Mouse (Mus musculus) MEL (cell line): ENCODE data around the gene Ston2.

Experiments used
- CHD1 ChIP-seq: IDR thresholded peaks from 2 replicates; pipeline ENCODE4 v1.6.1; 2012; ENCODE audit warnings: low read depth, mild to moderate bottlenecking, inconsistent platforms, low read length, improper control_type of control experiment
- CHD2 ChIP-seq: IDR thresholded peaks from 2 replicates; pipeline ENCODE4 v1.6.1; 2011; ENCODE audit warnings: low read length, improper control_type of control experiment
- CTCF ChIP-seq, 3 experiments: IDR thresholded peaks in 2 of 3; conservative IDR thresholded peaks in 1 of 3; 2 replicates each; pipeline ENCODE4 v1.5.1; 2011 to 2012; ENCODE audit warnings: low read length in 3 of 3, low read depth in 2 of 3, mild to moderate bottlenecking in 2 of 3, improper control_type of control experiment in 1 of 3, inconsistent platforms in 1 of 3, mixed read lengths in 1 of 3, moderate library complexity in 1 of 3; ENCODE audit not compliant: control insufficient read depth in 1 of 3, insufficient read depth in 1 of 3, poor library complexity in 1 of 3, severe bottlenecking in 1 of 3
- ETS1 ChIP-seq: IDR thresholded peaks from 2 replicates; pipeline ENCODE4 v1.6.1; 2012; ENCODE audit warnings: low read depth, mild to moderate bottlenecking, inconsistent platforms, low read length, improper control_type of control experiment, moderate library complexity
- GABPA ChIP-seq: IDR thresholded peaks from 2 replicates; pipeline ENCODE4 v1.6.1; 2012; ENCODE audit warnings: low read depth, mild to moderate bottlenecking, inconsistent platforms, low read length, improper control_type of control experiment, moderate library complexity
- GATA1 ChIP-seq: IDR thresholded peaks from 2 replicates; pipeline ENCODE4 v1.6.1; 2011; ENCODE audit warnings: low read depth, low read length, improper control_type of control experiment
- MAX ChIP-seq: IDR thresholded peaks from 2 replicates; pipeline ENCODE4 v1.6.1; 2011; ENCODE audit warnings: low read length, improper control_type of control experiment
- NELFE ChIP-seq: IDR thresholded peaks from 2 replicates; pipeline ENCODE4 v1.6.1; 2011; ENCODE audit warnings: low read depth, low read length, improper control_type of control experiment
- POLR2A ChIP-seq, 2 experiments: IDR thresholded peaks; 2 replicates each; pipeline ENCODE4 v1.6.1; 2011 to 2012; ENCODE audit warnings: low read length in 2 of 2, mild to moderate bottlenecking in 2 of 2, control low read depth in 1 of 2, improper control_type of control experiment in 1 of 2, low read depth in 1 of 2, moderate library complexity in 1 of 2; ENCODE audit not compliant: control insufficient read depth in 1 of 2, insufficient read depth in 1 of 2, poor library complexity in 1 of 2
- POLR2AphosphoS2 ChIP-seq: IDR thresholded peaks from 2 replicates; pipeline ENCODE4 v1.6.1; 2011; ENCODE audit warnings: low read length, improper control_type of control experiment
- ZKSCAN1 ChIP-seq: IDR thresholded peaks from 2 replicates; pipeline ENCODE4 v1.6.1; 2012; ENCODE audit warnings: low read depth, mild to moderate bottlenecking, inconsistent platforms, low read length, improper control_type of control experiment, moderate library complexity
- ZNF384 ChIP-seq: IDR thresholded peaks from 2 replicates; pipeline ENCODE4 v1.6.1; 2012; ENCODE audit warnings: low read depth, mild to moderate bottlenecking, inconsistent platforms, low read length, improper control_type of control experiment

- no peak for TF ChIP-seq CTCF (IDR thresholded peaks at IDR 0.05 in 2 of 3, conservative IDR thresholded peaks at IDR 0.05 in 1 of 3; ENCODE audit: control insufficient read depth in 1 of 3, insufficient read depth in 1 of 3, low read depth in 2 of 3, low read length in 3 of 3, poor library complexity in 1 of 3, severe bottlenecking in 1 of 3)
- TF ChIP-seq GABPA, result no peak
- no peak for TF ChIP-seq POLR2A (IDR thresholded peaks at IDR 0.05; ENCODE audit: control insufficient read depth in 1 of 2, insufficient read depth in 1 of 2, low read depth in 1 of 2, low read length in 2 of 2, poor library complexity in 1 of 2)
- TF ChIP-seq CHD2, result no peak
- TF ChIP-seq ETS1, result no peak
- no peak for TF ChIP-seq CHD1
- TF ChIP-seq GATA1, result no peak
- TF ChIP-seq MAX, result no peak
- no peak for TF ChIP-seq POLR2AphosphoS2
- TF ChIP-seq ZNF384, result no peak
- no peak for TF ChIP-seq ZKSCAN1
- no peak for TF ChIP-seq NELFE
Measured at GRCm38 (mm10) chr12:91796774-91797173, 8.6 kb upstream of the Ston2 start.
